Mouse (Mus musculus): ENCODE measurements at regions not wholly inside any gene's neighbourhood (a gene's known extent, or its start where the extent isn't known, plus 50 kb on each side); places are given as distances from the start of the nearest gene placed in this dataset.

DNA sequence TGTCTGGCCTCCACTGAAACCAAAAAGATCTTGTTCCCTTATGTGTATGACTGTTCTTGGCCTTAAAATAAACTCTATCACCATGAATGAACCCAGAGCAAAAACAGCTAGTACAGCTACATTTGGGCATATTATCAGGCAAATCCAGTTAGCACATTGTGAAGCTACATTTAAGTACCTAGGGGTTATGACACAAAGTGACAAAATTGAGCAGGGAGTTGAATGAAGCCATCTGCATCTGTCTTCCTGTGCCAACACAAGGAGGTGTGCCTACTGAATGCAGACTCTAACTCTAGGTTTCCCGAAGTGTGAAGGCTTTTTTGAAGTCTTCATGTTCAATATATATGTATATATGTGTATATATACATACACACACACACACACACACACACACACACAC is 169.9 kb upstream of the Tmem161b start:
- no peak for DNase-seq

DNA sequence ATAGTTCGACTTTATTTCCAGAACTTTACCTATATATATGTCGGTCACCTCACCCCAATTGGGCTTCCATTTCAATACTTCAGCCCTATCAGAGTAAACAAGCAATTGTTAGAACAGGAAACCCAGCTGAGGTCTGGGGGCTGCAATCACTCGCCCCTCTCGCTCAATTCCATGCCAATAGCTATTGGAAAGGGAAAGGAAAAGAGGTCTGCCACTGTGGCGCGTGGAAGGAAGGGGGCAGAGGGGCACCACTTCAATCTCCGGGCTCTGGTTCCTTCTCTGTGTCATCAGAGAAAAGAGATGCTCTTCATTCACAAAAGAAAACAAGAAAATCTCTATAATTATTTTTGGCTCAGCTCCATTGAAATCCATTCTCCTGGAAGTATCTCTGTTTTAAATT is 167.1 kb upstream of the Tmem161b start:
- DNase-seq: no peak

DNA sequence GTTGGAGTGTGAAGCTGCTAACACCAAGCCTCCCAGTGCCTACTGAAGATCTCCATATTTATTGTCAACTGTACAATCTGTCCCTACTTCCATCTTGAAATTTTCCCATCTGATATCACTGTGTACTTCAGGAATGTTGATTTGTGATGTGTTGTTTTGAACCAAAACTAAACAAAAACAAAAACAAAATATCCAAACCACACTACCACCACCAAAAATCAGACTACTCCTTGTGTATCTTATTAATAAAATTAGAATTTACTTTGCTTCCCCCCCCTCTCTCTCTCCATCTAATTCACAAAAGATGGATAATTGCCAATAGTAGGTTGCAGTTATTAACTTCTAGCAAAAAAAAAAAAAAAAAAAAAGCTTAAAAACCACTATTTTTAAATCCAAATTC is 166.5 kb upstream of the Tmem161b start:
- DNase-seq: no peak

DNA sequence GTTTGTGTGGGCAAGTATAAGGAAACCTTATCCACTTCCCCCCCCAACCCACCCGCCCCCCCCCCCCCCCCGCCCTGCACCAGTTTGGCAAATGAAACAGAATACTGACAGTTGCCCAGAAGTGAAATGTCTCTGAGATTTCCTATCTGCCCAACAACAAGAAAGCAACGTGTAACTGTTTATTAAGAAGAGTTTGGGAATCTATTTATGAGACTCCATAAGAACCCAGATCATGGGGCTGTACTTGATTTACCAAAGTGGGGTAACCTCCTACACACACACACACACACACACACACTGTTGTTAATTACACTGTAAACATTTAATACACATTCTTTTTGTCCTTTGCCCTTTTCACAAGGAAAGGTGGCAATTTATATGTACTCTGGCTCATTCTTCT is 165.6 kb upstream of the Tmem161b start:
- no peak for DNase-seq

DNA sequence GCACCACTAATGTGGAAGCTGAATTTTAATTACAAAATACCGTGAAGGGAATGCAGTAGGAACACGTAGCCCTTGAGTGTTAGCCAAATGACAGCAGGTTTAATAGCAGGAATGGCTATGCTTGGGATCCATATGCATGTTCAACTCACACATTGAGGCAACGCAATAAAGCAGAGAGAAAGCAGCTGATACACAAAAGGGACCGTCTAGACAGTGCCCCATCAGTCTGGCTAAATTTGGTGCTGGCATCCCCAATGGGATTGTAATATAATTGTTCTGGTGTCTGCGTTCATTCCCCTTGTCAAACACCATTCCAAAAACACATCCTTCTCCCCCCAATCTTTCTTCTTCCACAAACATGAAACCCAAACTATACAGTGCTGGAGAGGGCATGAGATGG is 165.1 kb upstream of the Tmem161b start:
- DNase-seq: no peak

DNA sequence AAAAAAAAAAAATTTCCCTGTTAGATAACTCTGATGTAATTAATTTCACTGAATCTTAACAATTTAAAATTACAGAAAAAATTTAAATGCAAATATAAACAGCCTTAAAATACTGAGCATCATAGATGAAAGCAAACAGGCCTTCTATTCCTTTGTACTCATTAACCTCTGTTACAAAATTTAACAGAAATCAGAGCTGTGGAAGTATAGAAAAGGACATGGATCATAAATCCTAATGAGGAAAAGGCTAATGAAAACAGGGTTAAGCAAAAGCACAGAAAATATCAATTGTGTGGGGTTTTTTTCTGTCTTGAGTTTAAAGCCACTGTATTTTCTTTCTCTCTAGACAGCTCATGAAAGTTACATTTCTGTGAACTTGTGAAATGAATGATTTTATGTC is 164.6 kb upstream of the Tmem161b start:
- DNase-seq: no peak

DNA sequence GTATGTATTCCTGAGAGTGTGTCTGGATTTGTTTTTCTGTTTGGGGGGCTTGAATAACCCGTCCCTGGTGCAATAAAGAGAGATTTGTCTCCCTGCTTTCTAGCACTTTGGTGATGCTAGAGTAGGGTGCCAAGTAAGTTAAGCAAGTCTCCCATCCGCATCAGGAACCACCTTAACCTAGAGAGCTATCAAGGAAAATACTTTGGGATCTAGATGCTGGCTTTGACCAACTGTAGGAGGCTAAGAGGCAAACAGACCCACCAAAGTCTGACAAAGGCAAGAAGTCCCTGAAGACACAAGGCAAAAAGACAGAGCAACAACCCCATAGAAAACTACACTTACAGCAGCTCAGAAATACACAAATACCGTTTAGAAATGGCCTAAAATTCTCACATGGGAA is 163.8 kb upstream of the Tmem161b start:
- DNase-seq: no peak

DNA sequence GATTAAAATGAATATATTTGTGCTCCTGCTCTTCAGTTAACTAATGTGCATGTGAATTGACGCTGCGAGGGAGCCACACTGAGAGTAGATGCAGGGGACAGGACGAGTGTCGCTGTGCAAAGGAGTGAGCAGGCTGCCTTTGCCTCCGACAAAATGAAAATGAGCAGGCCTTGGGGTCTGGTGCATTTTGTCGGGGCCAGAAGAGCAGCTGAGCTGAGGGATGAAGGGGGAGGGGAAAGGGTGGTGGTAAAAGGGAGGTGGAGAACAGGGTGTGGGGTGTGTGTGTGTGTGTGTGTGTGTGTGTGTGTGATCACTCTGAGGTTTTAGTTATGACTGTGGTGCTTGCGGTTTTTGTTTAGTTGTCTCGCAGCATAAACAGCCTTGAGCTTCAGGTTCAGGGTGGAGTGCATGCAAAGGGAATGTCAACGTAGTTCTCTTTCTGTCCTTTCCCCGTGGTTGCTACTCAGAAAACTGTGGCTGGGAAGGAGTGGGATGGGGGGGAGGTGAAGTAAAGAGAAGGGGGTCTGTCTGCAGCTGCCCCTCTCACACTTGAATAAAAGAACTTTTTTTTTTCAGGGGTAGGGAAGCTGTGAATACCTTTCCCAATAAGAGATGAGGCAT is 163.0 kb upstream of the Tmem161b start:
- no peak for DNase-seq

DNA sequence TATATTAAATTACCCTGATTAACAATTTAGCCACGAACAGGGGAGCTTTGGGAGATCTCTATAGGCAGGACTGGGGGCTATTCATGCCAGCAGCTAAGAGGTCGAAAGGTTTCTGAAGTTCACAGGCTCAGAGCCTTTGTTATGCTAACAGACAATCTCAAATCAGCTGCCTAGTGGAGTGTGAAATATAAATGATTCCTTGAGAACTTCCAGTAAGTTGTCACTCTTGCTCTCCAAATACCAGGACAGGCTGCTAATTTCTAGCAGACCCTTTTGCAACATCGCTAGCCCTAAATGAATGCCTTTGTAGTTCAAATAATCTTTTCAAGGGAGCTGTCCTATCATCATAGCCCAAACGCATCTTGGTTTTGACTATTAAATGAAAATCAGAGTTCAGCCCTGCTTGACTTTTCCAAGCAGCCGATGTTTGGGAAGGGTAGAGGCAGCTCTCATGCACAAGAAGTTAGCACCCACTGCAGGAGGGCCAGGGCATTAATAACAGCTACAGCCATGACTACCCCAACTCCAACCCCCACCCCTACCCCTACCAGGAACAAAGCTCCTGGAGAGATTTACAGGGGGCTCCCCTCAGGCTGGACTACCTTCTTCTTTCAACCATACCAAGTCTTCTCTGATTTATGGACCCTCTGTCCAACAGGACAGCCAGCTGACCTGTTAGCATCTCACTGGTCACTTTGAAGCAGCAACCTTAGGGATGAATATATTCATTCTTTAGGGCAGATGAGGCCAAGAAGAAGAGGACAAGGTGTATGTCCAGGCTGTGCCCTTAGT is 162.2 kb upstream of the Tmem161b start:
- DNase-seq: no peak

DNA sequence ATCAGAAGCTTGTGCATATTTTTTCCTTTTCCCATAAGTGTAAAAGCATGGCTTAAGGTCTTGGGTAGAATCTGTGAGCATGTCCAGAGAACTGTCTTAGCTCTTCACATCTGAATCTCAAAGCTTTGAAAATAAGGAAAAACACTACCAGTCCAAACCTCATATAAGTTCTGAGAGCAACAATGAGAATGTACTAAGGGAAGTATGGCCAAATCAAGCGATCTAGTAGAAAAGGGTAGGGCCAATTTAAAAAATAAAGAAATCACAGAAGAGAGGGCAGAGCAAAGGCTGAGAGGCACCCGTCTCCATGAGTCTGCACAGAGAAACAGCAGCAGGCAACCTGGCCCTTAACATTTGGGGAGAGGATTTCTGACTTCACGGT is 161.7 kb upstream of the Tmem161b start:
- DNase-seq: no peak

DNA sequence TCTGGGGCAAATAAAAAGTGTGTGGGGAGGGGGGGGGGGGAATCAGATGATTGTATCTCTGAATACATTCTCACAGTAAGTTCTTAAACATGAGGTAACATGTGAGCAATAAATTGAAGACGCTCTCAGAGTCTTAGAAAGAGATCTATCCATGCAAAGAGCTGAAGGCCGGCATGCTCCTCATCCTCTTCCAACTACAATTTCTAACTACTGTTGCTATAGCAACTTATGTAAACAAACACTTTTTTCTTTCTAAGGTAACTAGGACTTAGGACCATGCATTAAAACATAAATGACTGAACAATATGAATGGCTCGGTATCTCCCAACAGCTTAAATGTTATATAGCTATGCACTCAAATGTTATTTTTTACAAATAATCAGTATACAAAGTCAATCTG is 161.2 kb upstream of the Tmem161b start:
- no peak for DNase-seq

DNA sequence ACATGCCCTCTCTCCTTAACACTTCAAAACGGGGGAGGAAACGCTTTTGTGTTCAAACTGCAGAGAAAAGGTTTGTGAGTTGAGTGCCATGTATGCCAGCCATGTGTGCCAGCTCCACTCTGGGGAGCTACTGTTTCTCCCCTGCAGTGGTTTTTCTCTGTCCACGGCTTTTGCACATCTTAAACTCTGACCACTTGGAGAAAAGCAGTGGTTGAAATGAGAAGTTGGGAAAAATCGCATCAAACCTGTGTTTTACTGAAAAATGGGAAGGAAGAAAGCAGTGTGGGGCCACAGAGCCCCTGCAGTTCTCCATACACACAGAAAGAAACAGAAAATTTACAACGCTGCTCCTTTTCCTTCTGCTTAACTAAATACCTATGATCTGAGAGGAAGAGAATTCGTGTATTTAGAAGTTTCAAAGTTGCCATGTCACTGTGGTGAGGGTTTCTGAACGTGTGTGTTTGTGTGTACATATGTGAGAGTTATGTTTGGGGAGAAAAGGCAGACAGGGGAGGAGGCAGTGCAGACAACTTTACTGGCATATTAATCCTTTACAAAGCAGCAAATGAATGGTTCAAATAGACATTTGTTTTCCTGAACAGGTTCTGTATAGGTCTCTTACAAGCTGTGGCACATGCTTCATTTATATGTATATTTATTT is 160.1 kb upstream of the Tmem161b start:
- DNase-seq: no peak

DNA sequence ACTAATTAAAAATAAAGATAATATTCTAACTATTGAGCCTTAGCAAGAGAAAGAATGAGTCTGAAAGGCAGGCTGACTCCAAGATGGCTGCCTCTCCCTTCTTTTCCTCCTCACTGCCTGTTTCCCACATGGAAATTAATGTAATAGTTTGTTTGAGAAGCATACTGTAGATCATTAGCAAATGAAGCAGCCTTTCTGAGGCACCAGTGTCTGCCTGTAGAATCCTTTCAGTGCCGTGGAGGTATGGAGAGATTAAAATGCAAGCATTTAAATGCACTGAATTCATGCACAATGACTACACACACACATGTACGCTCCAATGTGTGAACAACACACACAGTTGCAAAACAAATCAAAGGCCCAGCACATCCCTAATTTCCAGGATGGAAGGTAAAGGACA is 159.5 kb upstream of the Tmem161b start:
- no peak for DNase-seq

DNA sequence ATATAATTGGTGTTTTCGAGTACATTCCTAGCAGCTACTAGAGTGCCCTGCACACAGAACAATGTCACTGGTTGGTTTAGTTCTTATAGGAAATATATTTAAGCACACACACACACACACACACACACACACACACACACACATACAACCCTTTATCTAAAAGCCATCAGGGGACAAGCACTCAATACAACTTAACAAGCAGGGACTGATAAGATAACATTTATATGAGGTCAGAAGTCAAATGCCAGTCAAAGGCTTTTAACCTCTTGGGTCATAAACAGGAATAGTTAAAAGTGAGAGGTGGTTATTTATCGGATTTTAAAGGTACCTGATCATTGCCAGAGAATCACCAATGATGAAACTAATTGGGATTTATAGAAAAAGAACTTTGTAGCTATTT is 158.7 kb upstream of the Tmem161b start:
- DNase-seq: no peak

DNA sequence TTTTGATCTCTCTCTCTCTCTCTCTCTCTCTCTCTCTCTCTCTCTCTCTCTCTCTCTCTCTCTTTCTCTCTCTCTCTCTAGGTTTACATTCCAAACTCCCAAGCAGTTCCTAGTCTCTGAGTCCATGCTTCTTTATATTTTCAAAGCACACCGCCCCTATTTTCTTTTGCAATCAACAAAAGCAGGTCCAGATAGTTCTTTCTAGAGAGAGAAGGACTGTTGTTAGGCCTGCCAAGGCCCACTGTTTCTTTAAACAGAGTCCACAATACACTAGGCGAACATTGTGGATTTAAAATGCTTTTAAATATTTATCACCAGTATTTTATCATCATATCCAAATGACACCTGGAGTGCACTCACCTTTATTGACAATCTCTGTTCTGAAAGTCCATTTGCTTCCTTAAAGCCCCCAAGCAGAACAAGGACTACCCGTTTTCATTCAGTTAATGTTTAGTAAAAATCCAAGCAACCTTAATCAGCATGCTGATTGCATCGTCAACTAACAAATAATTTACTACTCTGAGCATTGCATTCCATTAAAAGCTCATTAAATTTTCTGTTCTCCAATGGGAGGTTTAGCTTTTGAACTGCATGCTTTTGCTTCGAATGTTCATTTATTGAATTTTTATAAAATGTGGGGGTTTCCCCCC is 157.7 kb upstream of the Tmem161b start:
- DNase-seq: no peak

DNA sequence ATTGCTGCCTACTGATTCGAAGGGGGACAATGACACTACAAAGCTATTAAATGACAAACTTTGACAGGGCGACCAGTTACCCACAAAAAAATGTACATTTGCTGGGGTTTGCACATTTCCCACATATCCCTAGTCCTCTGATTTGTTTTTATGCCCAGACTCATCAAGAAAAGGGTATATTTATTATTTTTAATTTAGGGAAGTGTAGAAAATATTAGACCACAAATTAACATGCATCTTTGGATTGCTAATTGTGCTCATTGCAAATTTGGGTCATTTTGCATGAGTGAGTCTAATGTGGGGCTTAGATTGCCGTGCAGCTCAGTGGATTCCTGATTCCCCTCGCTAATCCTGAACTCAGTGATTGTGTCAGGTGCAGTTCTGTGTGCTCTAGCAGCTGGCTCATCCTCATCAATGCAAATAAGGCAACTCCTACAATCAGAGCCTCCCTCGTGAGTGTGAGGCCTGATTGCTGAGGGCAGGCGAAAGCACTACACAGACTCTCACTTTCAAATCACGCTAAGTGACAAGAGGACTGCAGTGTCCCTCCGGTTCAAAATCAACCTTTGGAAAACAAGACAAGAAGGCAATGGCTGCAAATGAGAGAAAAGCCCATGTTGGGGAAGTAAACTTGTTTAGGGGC is 156.7 kb upstream of the Tmem161b start:
- no peak for DNase-seq

DNA sequence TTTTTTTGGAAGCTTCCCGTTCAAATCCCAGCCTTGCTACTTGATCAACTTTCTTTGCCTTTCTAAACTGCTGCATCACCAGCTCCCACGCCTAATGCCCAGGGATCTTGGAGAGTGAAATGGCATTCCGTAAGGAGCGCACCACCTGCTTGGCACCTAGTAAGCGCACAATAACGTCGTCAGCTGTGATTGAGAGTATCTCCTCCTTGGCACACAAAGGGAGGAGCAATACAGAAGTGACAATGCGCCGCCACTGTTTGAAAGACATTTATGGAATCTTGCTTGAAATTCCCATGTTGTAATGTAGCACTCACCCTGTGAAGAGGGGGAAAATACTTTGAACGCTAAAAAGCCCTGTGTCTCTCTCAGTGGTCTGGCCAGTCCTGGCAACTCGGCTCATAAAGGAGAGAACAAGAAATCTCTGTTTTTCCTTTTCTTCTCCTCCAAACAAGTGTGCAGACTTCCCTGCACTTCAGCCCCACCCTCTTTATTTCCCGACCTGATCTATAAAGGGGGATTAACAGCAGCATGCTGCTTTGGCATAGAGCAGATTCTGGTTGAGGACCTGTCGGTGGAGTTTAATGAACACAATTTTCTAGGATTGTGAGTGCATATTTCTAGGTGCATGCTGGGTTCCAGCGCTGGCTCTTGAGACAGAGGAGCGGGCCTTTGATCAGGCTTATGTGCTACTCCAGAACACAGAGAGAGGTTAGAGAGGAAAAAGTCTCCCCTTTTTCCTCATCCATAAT is 155.7 kb upstream of the Tmem161b start:
- no peak for DNase-seq

DNA sequence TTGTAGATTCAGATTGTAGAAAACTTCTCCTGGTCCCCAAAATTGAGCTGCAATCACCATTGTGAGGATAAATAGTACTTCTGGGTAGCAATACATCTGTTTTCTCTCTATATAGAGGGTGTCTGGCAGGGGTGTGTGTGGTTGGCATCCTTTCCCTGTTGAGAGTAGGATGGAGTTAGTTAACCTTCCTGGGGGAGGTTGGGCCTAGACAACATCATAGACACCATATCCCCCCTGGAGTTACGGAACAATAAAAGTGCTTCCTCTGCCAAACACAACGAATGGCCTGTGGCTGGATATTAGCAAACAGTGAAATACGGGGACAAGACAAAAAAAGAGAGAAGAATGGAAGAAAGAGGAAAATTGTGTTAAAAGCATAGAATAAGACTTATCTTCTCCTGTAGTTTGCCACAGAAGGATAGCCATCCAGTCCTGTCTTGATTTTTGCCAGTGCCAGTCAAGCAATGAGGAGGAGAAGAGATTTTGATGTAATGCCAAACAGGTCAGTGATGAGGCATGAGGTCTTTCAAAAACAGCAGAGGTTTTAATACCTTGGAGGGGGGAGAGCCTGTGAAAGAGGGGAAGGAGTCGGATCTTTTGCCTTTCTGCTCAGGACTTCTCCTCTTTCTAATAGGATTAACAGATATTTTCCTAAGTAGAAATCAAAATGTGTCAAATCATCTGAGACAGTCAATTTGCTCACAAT is 155.0 kb upstream of the Tmem161b start:
- DNase-seq: no peak

DNA sequence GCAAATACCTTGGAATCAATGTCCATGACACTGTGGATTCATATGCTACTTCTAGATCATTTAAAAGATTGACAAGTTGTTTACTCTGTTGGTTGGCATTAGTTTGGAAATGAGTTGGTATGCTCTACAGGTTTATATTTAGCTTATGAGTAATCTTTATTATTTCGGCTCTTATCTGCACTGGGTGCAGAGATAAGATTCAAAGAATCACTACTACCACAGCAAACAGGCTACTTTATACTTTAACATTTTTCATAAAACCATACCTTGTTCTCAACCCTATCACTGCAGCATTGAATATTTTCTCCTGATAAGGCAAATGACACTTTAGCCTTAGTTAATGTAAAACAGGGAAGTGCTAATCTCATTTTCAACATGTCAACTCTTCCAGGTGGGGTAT is 153.7 kb upstream of the Tmem161b start:
- no peak for DNase-seq

All from heart, adult 11 months (tissue).